Mouse (Mus musculus) stomach, embryonic 16.5 days (tissue): ENCODE measurements around the gene Gm26920. TPM values are rescaled to one million over a fixed set of nuclear protein-coding genes. Genes with fewer than 3 reads are reported as not detected.

Experiments used
- ATAC-seq: fragments of 200-750 bp; cut with Nextera tagmentation; 2 replicates; pipeline ENCODE4 v1.8.0; 2017; ENCODE audit warnings: moderate number of reproducible peaks, moderate TSS enrichment; ENCODE audit not compliant: insufficient read depth, low FRiP score
- H3K27ac ChIP-seq: fragments of 300-500 bp; sonication (generic); 2 replicates; pipeline ENCODE4 v1.5.1; 2014; ENCODE audit warnings: low read length
- H3K27me3 ChIP-seq: fragments of 300-500 bp; sonication (generic); 2 replicates; pipeline ENCODE4 v1.6.1; 2014; ENCODE audit warnings: low read length, control low read depth, mixed read lengths; ENCODE audit not compliant: control insufficient read depth, insufficient read depth
- H3K36me3 ChIP-seq: fragments of 300-500 bp; sonication (generic); 2 replicates; pipeline ENCODE4 v1.6.1; 2014; ENCODE audit warnings: low read length; ENCODE audit not compliant: control insufficient read depth, insufficient read depth
- H3K4me1 ChIP-seq: fragments of 300-500 bp; sonication (generic); 2 replicates; pipeline ENCODE4 v1.6.1; 2014; ENCODE audit warnings: low read length, control low read depth, mixed read lengths; ENCODE audit not compliant: control insufficient read depth, insufficient read depth
- H3K4me2 ChIP-seq: fragments of 300-500 bp; sonication (generic); 2 replicates; pipeline ENCODE4 v1.6.1; 2014; ENCODE audit warnings: low read depth, low read length, mixed read lengths
- H3K4me3 ChIP-seq: fragments of 300-500 bp; sonication (generic); replicated peaks from 2 replicates; pipeline ENCODE4 v1.5.1; 2014; ENCODE audit warnings: mild to moderate bottlenecking, low read length
- H3K9ac ChIP-seq: fragments of 300-500 bp; sonication (generic); 2 replicates; pipeline ENCODE4 v1.6.1; 2014; ENCODE audit warnings: low read length
- H3K9me3 ChIP-seq: fragments of 300-500 bp; sonication (generic); replicated peaks from 2 replicates; pipeline ENCODE4 v1.6.1; 2016; ENCODE audit warnings: low read length, control low read depth; ENCODE audit not compliant: control insufficient read depth
- WGBS: fragments of 180-500 bp; shearing (Covaris S2); extraction: QIAGEN DNeasy Blood & Tissue Kit; methylation state at CpG from one replicate; pipeline ENCODE4 v1.1.7; 2014; 5-methylcytosine and 5-hydroxymethylcytosine counted together
- polyA plus RNA-seq: library from polyadenylated mRNA; unstranded; fragments of >200 nt; fragmentation: Nextera tagmentation; extraction: Ambion mirVana; gene quantifications from 2 replicates; pipeline ENCODE4 v1.2.1, GENCODE M21; 2015

The Gm26920 gene
- polyA plus RNA-seq, 1 experiment from 2014 or later: 0.87 TPM

GRCm38 (mm10) chr7:30099297-30099696 is 9.1 kb upstream of the Gm26920 start:
- H3K36me3 ChIP-seq: peaks cover 42% of the 10 kb centered on the region
- H3K4me3 ChIP-seq: no peak overlapping the region

GRCm38 (mm10) chr7:30095551-30096125 is 5.4 kb upstream of the Gm26920 start:
- ATAC-seq: no peak
- WGBS: 3% methylated on average over 5 of the region's 5 CpGs

More at GRCm38 (mm10) chr7:30099297-30099696, 9.1 kb upstream of the Gm26920 start:
- WGBS: 93% methylated on average over 13 of the region's 13 CpGs
- no peak overlapping the region for H3K27ac ChIP-seq
- H3K9ac ChIP-seq: no peak overlapping the region
- peaks cover 7% of the 10 kb centered on the region; the same call in 1 of the 2 replicates for H3K4me1 ChIP-seq
- ATAC-seq: no peak
- H3K9me3 ChIP-seq: peaks cover 12% of the 10 kb centered on the region
- H3K27me3 ChIP-seq: no peaks in the 10 kb centered on the region
- no peak overlapping the region for H3K4me2 ChIP-seq

GRCm38 (mm10) chr7:30094646-30095429 is 4.6 kb upstream of the Gm26920 start, which contains the start of gene Zfp260:
TSS of gene Zfp260 (plus strand) at chr7:30094777.
- peak within 1 kb of the TSS; percentile 85 for H3K4me2 ChIP-seq
- H3K4me3 ChIP-seq: peak within 1 kb of the TSS; percentile 80
- H3K9me3 ChIP-seq: no peaks in the 10 kb centered on the region
- H3K27ac ChIP-seq: peak within 1 kb of the TSS; percentile 99
- WGBS: under 1% methylated on average over 26 of the region's 26 CpGs
- H3K36me3 ChIP-seq: peaks cover 6% of the 10 kb centered on the region; the same call in 1 of the 2 replicates
- H3K4me1 ChIP-seq: peaks cover 11% of the 10 kb centered on the region; the same call in 1 of the 2 replicates
- no peaks in the 10 kb centered on the region for H3K27me3 ChIP-seq
- peak; percentile 82 for ATAC-seq
- H3K9ac ChIP-seq: peak within 1 kb of the TSS; percentile 92

More at GRCm38 (mm10) chr7:30095551-30096125, 5.4 kb upstream of the Gm26920 start:
- Histone ChIP-seq H3K9me3 (no peaks in the 10 kb centered on the region), H3K27me3 (no peaks in the 10 kb centered on the region), H3K27ac (peak overlapping the region; percentile 49), H3K4me3 (peak overlapping the region; percentile 80), H3K36me3 (peaks cover 14% of the 10 kb centered on the region), H3K4me1 (peaks cover 11% of the 10 kb centered on the region; the same call in 1 of the 2 replicates), H3K4me2 (peak overlapping the region; percentile 85), H3K9ac (peak overlapping the region; percentile 72)

GRCm38 (mm10) chr7:30093918-30094415 is 3.8 kb upstream of the Gm26920 start:
- ATAC-seq: no peak
- 67% methylated on average over 6 of the region's 6 CpGs for WGBS
- Histone ChIP-seq H3K27ac (peak overlapping the region; percentile 99; the same call in 1 of the 2 replicates), H3K27me3 (no peaks in the 10 kb centered on the region), H3K4me2 (peak overlapping the region; percentile 65), H3K36me3 (no peaks in the 10 kb centered on the region; the same call in 1 of the 2 replicates), H3K4me3 (peak overlapping the region; percentile 80), H3K9ac (peak overlapping the region; percentile 92), H3K4me1 (peaks cover 18% of the 10 kb centered on the region), H3K9me3 (no peaks in the 10 kb centered on the region)

- no peak overlapping the region for H3K9ac ChIP-seq
- 81% methylated on average over 9 of the region's 9 CpGs for WGBS
- ATAC-seq: no peak
- no peaks in the 10 kb centered on the region for H3K36me3 ChIP-seq
- H3K9me3 ChIP-seq: no peaks in the 10 kb centered on the region
- H3K4me3 ChIP-seq: no peak overlapping the region
- peaks cover 20% of the 10 kb centered on the region for H3K4me1 ChIP-seq
- H3K27me3 ChIP-seq: no peaks in the 10 kb centered on the region
- H3K4me2 ChIP-seq: no peak overlapping the region
- no peak overlapping the region for H3K27ac ChIP-seq
Observed at GRCm38 (mm10) chr7:30092666-30093065, 2.5 kb upstream of the Gm26920 start.

GRCm38 (mm10) chr7:30090970-30091585 is 868 bp upstream of the Gm26920 start:
- 8% methylated on average over 9 of the region's 9 CpGs for WGBS
- peak overlapping the region; percentile 54; the same call in 1 of the 2 replicates for H3K27ac ChIP-seq
- H3K9ac ChIP-seq: peak overlapping the region; percentile 58; the same call in 1 of the 2 replicates
- H3K4me3 ChIP-seq: peak overlapping the region; percentile 73
- no peaks in the 10 kb centered on the region for H3K9me3 ChIP-seq
- H3K36me3 ChIP-seq: no peaks in the 10 kb centered on the region
- no peaks in the 10 kb centered on the region for H3K27me3 ChIP-seq
- peaks cover 16% of the 10 kb centered on the region for H3K4me1 ChIP-seq
- no peak for ATAC-seq
- H3K4me2 ChIP-seq: peak overlapping the region; percentile 95

GRCm38 (mm10) chr7:30089405-30089804 is 805 bp downstream of the Gm26920 start:
- peaks cover 9% of the 10 kb centered on the region for H3K36me3 ChIP-seq
- ATAC-seq: no peak
- no peak overlapping the region for H3K27ac ChIP-seq
- no peaks in the 10 kb centered on the region for H3K9me3 ChIP-seq
- H3K4me2 ChIP-seq: peak overlapping the region; percentile 95
- H3K27me3 ChIP-seq: no peaks in the 10 kb centered on the region
- 15% methylated on average over 6 of the region's 6 CpGs for WGBS
- H3K4me3 ChIP-seq: peak overlapping the region; percentile 73
- H3K4me1 ChIP-seq: peaks cover 15% of the 10 kb centered on the region
- peak overlapping the region; percentile 82 for H3K9ac ChIP-seq

GRCm38 (mm10) chr7:30086524-30086923 is 3.7 kb downstream of the Gm26920 start:
- no peak overlapping the region for H3K4me2 ChIP-seq
- H3K9me3 ChIP-seq: no peaks in the 10 kb centered on the region
- no peak for ATAC-seq
- H3K4me3 ChIP-seq: no peak overlapping the region
- no peak overlapping the region for H3K9ac ChIP-seq
- H3K27ac ChIP-seq: no peak overlapping the region
- H3K4me1 ChIP-seq: peaks cover 10% of the 10 kb centered on the region
- no peaks in the 10 kb centered on the region for H3K27me3 ChIP-seq
- peaks cover 9% of the 10 kb centered on the region for H3K36me3 ChIP-seq
- 83% methylated on average over 9 of the region's 9 CpGs for WGBS
